Mouse (Mus musculus) limb, embryonic 14.5 days (tissue): ENCODE measurements around the gene Nup93. TPM values are rescaled to one million over a fixed set of nuclear protein-coding genes. Genes with fewer than 3 reads are reported as not detected.

Source experiments
- ATAC-seq: fragments of 200-750 bp; cut with Nextera tagmentation; 2 replicates; pipeline ENCODE4 v1.8.0; 2017; ENCODE audit warnings: low read depth, moderate number of reproducible peaks, moderate TSS enrichment; ENCODE audit not compliant: low FRiP score
- DNase-seq: peaks from one replicate; pipeline ENCODE4 v3.0.0-alpha.2; 2015; ENCODE audit warnings: low spot score
- H3K27ac ChIP-seq: fragments of 300-500 bp; sonication (generic); replicated peaks from 2 replicates; pipeline ENCODE4 v1.5.1; 2014; ENCODE audit warnings: low read depth, mild to moderate bottlenecking, low read length, moderate library complexity, mixed read lengths
- H3K27me3 ChIP-seq: fragments of 300-500 bp; sonication (generic); 2 replicates; pipeline ENCODE4 v1.6.1; 2014; ENCODE audit warnings: low read length, mixed read lengths; ENCODE audit not compliant: control insufficient read depth, insufficient read depth
- H3K36me3 ChIP-seq: fragments of 300-500 bp; sonication (generic); 2 replicates; pipeline ENCODE4 v1.6.1; 2014; ENCODE audit warnings: mild to moderate bottlenecking, low read length, moderate library complexity, mixed read lengths; ENCODE audit not compliant: control insufficient read depth, insufficient read depth
- H3K4me1 ChIP-seq: fragments of 300-500 bp; sonication (generic); 2 replicates; pipeline ENCODE4 v1.6.1; 2014; ENCODE audit warnings: antibody characterized with exemption, low read length, mixed read lengths; ENCODE audit not compliant: control insufficient read depth, insufficient read depth
- H3K4me2 ChIP-seq: fragments of 300-500 bp; sonication (generic); replicated peaks from 2 replicates; pipeline ENCODE4 v1.6.1; 2014; ENCODE audit warnings: low read depth, mild to moderate bottlenecking, low read length, moderate library complexity; ENCODE audit not compliant: severe bottlenecking
- H3K4me3 ChIP-seq: fragments of 300-500 bp; sonication (generic); replicated peaks from 2 replicates; pipeline ENCODE4 v1.5.1; 2014; ENCODE audit warnings: low read length
- H3K9ac ChIP-seq: fragments of 300-500 bp; sonication (generic); 2 replicates; pipeline ENCODE4 v1.6.1; 2014; ENCODE audit warnings: mild to moderate bottlenecking, low read depth, low read length, moderate library complexity; ENCODE audit not compliant: severe bottlenecking
- H3K9me3 ChIP-seq: fragments of 300-500 bp; sonication (generic); 2 replicates; pipeline ENCODE4 v1.6.1; 2016; ENCODE audit warnings: low read length; ENCODE audit not compliant: control insufficient read depth
- POLR2A ChIP-seq: fragments of 200-500 bp; IDR thresholded peaks from 2 replicates; pipeline ENCODE4 v1.8.0; 2012; ENCODE audit warnings: inconsistent platforms, mild to moderate bottlenecking, moderate library complexity, borderline replicate concordance; ENCODE audit not compliant: insufficient read depth, insufficient read length; ENCODE audit errors: extremely low read depth
- WGBS: fragments of 180-500 bp; shearing (Covaris S2); extraction: QIAGEN DNeasy Blood & Tissue Kit; methylation state at CpG from one replicate; pipeline ENCODE4 v1.1.7; 2014; 5-methylcytosine and 5-hydroxymethylcytosine counted together
- polyA plus RNA-seq, 2 experiments: library from polyadenylated mRNA; depleted of rRNA in 1 of 2; stranded (reverse) in 1 of 2; unstranded in 1 of 2; fragments of >200 nt; fragmentation: Nextera tagmentation in 1 of 2; extraction: Ambion mirVana in 1 of 2; gene quantifications; 2 replicates each; pipeline versions ENCODE4 v1.2.1 to v1.2.3; 2012 to 2014

The Nup93 gene
- polyA plus RNA-seq, 2 experiments: 64.0 to 72.3 TPM

- ATAC-seq: no peak
- no peak for TF ChIP-seq POLR2A
These were observed 144.2 kb downstream of the Nup93 start for GRCm38 (mm10) chr8:94358541-94358940.

GRCm38 (mm10) chr8:94361774-94362431, 147.5 kb downstream of the Nup93 start:
- Histone ChIP-seq H3K27ac (no peak overlapping the region), H3K9ac (no peak overlapping the region), H3K4me2 (no peak overlapping the region), H3K27me3 (no peaks in the 10 kb centered on the region), H3K36me3 (no peaks in the 10 kb centered on the region), H3K4me3 (no peak overlapping the region), H3K4me1 (no peaks in the 10 kb centered on the region; the same call in 1 of the 2 replicates), H3K9me3 (no peaks in the 10 kb centered on the region)
- no peak for DNase-seq
- ATAC-seq: no peak
- 84% methylated on average over 6 of the region's 6 CpGs for WGBS
- no peak for TF ChIP-seq POLR2A

More at GRCm38 (mm10) chr8:94358541-94358940, 144.2 kb downstream of the Nup93 start:
- Histone ChIP-seq H3K27ac (no peak overlapping the region), H3K9me3 (no peaks in the 10 kb centered on the region), H3K27me3 (no peaks in the 10 kb centered on the region), H3K9ac (no peak overlapping the region), H3K4me1 (no peaks in the 10 kb centered on the region; the same call in 1 of the 2 replicates), H3K4me3 (no peak overlapping the region), H3K36me3 (no peaks in the 10 kb centered on the region), H3K4me2 (no peak overlapping the region)
- 72% methylated on average over 5 of the region's 5 CpGs for WGBS
- DNase-seq: no peak

- ATAC-seq (no peak), DNase-seq (no peak)
- Histone ChIP-seq H3K4me3 (no peak overlapping the region), H3K36me3 (no peaks in the 10 kb centered on the region), H3K9ac (no peak overlapping the region), H3K27ac (no peak overlapping the region), H3K27me3 (no peaks in the 10 kb centered on the region), H3K4me2 (no peak overlapping the region), H3K9me3 (no peaks in the 10 kb centered on the region), H3K4me1 (no peaks in the 10 kb centered on the region; the same call in 1 of the 2 replicates)
- 87% methylated on average over 7 of the region's 7 CpGs for whole genome bisulfite sequencing
- TF ChIP-seq POLR2A: no peak
These were observed 148.4 kb downstream of the Nup93 start for GRCm38 (mm10) chr8:94362607-94363239.

- Histone ChIP-seq H3K4me3 (no peak overlapping the region), H3K9me3 (no peaks in the 10 kb centered on the region), H3K27me3 (no peaks in the 10 kb centered on the region), H3K36me3 (no peaks in the 10 kb centered on the region), H3K9ac (no peak overlapping the region), H3K27ac (no peak overlapping the region), H3K4me1 (no peaks in the 10 kb centered on the region; the same call in 1 of the 2 replicates), H3K4me2 (no peak overlapping the region)
- DNase-seq (peak; percentile 21), ATAC-seq (no peak)
- 36% methylated on average over 4 of the region's 4 CpGs for WGBS
- TF ChIP-seq POLR2A: no peak
These were observed 148.9 kb downstream of the Nup93 start for GRCm38 (mm10) chr8:94363288-94363688.

GRCm38 (mm10) chr8:94363906-94364305, 149.5 kb downstream of the Nup93 start:
- Histone ChIP-seq H3K36me3 (no peaks in the 10 kb centered on the region), H3K9ac (no peak overlapping the region), H3K9me3 (no peaks in the 10 kb centered on the region), H3K4me3 (no peak overlapping the region), H3K4me2 (no peak overlapping the region), H3K27ac (no peak overlapping the region), H3K27me3 (no peaks in the 10 kb centered on the region), H3K4me1 (no peaks in the 10 kb centered on the region; the same call in 1 of the 2 replicates)
- 88% methylated on average over 2 of the region's 2 CpGs for whole genome bisulfite sequencing
- ATAC-seq (no peak), DNase-seq (no peak)
- TF ChIP-seq POLR2A: no peak
